Mouse (Mus musculus): Measurements from ENCODE around the gene Rps11. TPM values are rescaled to one million over a fixed set of nuclear protein-coding genes. Genes with fewer than 3 reads are reported as not detected.
"Not testable (repeated sequence)": the region's sequence is repeated elsewhere in the genome, so short reads cannot be mapped to it uniquely, and the experiment has no call there.

Rps11 gene
- polyA plus RNA-seq, 1 experiment from 2014 or later, result 781 TPM

DNA sequence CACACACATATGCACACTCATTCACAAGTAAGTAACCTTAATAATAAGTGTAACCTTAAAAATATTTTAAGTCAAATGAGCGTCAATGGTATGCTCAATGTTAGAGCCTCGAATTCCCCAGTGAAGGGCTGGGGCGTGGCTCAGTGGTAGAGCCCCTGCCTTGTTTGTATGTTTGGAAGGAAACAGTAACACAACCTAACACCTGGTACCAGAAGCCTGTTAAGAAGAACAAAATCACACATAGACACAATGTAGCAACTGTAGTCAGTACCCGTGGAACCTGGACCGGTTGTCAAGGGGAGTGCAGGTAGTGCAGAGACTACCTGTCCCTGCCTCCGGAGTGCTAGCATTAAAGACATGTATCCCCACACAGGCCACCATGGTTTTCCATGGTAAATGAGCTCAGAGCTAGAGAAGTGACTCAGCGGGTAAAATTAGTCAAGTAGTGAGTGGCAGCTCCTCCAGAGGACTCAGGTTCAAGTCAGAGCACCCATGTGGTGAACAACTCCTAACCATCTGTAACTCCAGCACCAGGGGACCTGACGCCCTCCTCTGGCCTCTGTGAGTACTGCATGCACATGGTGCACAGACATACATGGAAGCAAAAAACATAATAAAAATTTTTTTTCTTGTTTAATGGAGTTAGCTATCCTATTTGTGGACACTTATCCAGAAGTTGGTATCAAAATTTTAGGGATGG, 25.5 kb downstream of the Rps11 start:
- no peak overlapping the region for H3K4me2 ChIP-seq (ENCODE audit: low read depth, low read length)
- H3K4me1 ChIP-seq (ENCODE audit: control insufficient read depth, insufficient read depth, low read length), result no peaks in the 10 kb centered on the region
- no peak overlapping the region for H3K27ac ChIP-seq (ENCODE audit: low read depth, low read length)
- H3K9me3 ChIP-seq (ENCODE audit: control insufficient read depth, low read length), result no peaks in the 10 kb centered on the region
- no peak for ATAC-seq (ENCODE audit: low read depth)
- H3K4me3 ChIP-seq (ENCODE audit: low read depth, low read length), result no peak overlapping the region
- no peak overlapping the region for H3K9ac ChIP-seq (replicated peaks; ENCODE audit: low read depth, low read length)
- no peaks in the 10 kb centered on the region for H3K36me3 ChIP-seq (ENCODE audit: control insufficient read depth, insufficient read depth, low read length)
- WGBS, result 89% methylated on average over 8 of the region's 8 CpGs
- no peaks in the 10 kb centered on the region for H3K27me3 ChIP-seq (ENCODE audit: control insufficient read depth, insufficient read depth, low read length)

DNA sequence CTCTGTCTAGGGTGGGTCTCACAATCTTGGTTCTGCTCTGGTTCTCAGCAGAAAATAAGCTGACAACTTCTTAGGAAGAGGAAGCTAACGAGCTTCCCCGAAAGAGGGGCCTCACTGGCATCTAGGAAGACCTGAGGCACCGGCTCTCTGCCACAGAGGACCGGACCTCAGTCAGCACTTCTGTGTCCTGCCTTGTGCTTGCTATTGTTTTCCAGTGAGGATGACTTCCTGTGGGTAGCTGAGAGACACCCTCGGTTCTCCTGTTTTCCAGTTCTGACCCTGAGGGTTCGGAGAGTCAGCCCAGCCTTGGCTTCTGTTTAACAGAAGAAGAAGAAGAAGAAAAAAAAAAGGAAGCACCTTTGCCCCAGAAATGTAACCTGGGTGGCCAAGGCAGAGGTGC, 26.8 kb downstream of the Rps11 start:
- Histone ChIP-seq H3K4me1 (ENCODE audit: control insufficient read depth, insufficient read depth, low read length) (no peaks in the 10 kb centered on the region), H3K9me3 (ENCODE audit: control insufficient read depth, low read length) (no peaks in the 10 kb centered on the region), H3K27me3 (ENCODE audit: control insufficient read depth, insufficient read depth, low read length) (no peaks in the 10 kb centered on the region), H3K4me3 (ENCODE audit: low read depth, low read length) (no peak overlapping the region), H3K4me2 (ENCODE audit: low read depth, low read length) (no peak overlapping the region), H3K27ac (ENCODE audit: low read depth, low read length) (no peak overlapping the region), H3K36me3 (ENCODE audit: control insufficient read depth, insufficient read depth, low read length) (no peaks in the 10 kb centered on the region), H3K9ac (replicated peaks; ENCODE audit: low read depth, low read length) (no peak overlapping the region)
- no peak for ATAC-seq (ENCODE audit: low read depth)
- 75% methylated on average over 6 of the region's 6 CpGs for WGBS

DNA sequence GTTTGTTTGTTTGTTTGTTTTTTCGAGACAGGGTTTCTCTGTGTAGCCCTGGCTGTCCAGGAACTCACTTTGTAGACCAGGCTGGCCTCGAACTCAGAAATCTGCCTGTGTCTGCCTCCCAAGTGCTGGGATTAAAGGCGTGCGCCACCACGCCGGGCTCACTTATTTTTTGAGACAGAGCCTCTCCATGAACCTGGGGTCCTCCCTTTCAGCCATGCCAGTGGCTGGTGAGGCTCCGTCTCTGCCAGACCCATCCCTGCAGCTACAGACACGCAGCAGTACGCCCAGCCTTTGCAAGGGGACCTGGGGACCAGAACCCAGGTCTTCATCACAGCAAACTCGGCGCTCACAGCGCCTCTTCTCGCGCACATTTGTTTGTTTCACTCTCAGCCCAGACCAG, 28.3 kb downstream of the Rps11 start:
- H3K4me3 ChIP-seq (ENCODE audit: low read depth, low read length); H3K4me2 ChIP-seq (ENCODE audit: low read depth, low read length); H3K9me3 ChIP-seq (ENCODE audit: control insufficient read depth, low read length); H3K27ac ChIP-seq (ENCODE audit: low read depth, low read length); H3K36me3 ChIP-seq (ENCODE audit: control insufficient read depth, insufficient read depth, low read length); H3K4me1 ChIP-seq (ENCODE audit: control insufficient read depth, insufficient read depth, low read length); H3K27me3 ChIP-seq (ENCODE audit: control insufficient read depth, insufficient read depth, low read length); ATAC-seq (ENCODE audit: low read depth); H3K9ac ChIP-seq (replicated peaks; ENCODE audit: low read depth, low read length): not testable (repeated sequence)
- WGBS, result 96% methylated on average over 14 of the region's 14 CpGs

DNA sequence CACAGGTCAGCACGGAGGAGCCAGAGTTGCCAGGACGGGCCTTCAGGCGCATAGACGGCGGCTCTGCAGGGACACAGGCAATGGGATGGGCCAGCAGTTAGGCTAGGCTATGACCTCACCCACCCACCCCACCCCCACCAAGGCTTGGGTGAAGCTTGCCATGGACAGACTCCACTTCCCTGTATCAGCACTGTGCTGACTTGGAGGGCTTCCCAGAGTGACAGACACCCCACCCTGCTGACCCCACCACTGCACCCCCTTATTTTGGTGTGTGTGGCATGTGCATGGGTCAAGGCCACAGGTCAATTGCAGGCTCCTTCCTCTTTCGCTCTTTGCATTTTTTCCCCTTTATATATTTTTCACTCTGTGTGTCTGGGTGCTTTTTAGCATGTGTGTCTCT, 28.9 kb downstream of the Rps11 start:
- 0 out of 2 replicates have a peak, but pooled peaks cover 4% of the 10 kb centered on the region for H3K4me1 ChIP-seq (ENCODE audit: control insufficient read depth, insufficient read depth, low read length)
- WGBS, result 80% methylated on average over 6 of the region's 6 CpGs
- no peaks in the 10 kb centered on the region for H3K27me3 ChIP-seq (ENCODE audit: control insufficient read depth, insufficient read depth, low read length)
- no peak overlapping the region for H3K27ac ChIP-seq (ENCODE audit: low read depth, low read length)
- no peak overlapping the region for H3K4me3 ChIP-seq (ENCODE audit: low read depth, low read length)
- H3K9me3 ChIP-seq (ENCODE audit: control insufficient read depth, low read length), result no peaks in the 10 kb centered on the region
- H3K4me2 ChIP-seq (ENCODE audit: low read depth, low read length), result no peak overlapping the region
- H3K36me3 ChIP-seq (ENCODE audit: control insufficient read depth, insufficient read depth, low read length), result no peaks in the 10 kb centered on the region
- ATAC-seq (ENCODE audit: low read depth), result no peak
- no peak overlapping the region for H3K9ac ChIP-seq (replicated peaks; ENCODE audit: low read depth, low read length)

DNA sequence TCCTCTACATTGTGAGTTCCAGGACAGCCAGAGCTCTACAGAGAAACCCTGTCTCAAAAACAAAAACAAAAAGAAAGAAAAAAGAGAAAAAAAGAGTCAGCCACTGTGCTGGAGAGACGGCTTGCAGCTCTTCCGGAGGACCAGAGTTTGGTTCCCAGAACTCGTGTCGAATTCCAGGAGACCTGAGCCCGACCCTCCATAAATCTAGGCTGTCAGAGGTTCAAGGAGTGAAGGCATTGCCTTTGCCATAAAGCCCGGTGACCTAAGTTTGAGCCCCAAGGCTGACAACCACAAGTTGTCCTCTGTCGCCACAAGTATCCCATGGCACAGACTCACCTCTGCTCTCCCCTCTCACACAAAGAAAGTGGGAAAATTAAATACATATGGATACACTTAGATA, 30.1 kb downstream of the Rps11 start:
- 9% methylated on average over 7 of the region's 7 CpGs for WGBS
- Histone ChIP-seq H3K27me3 (ENCODE audit: control insufficient read depth, insufficient read depth, low read length) (no peaks in the 10 kb centered on the region), H3K4me2 (ENCODE audit: low read depth, low read length) (no peak overlapping the region), H3K27ac (ENCODE audit: low read depth, low read length) (no peak overlapping the region), H3K4me1 (ENCODE audit: control insufficient read depth, insufficient read depth, low read length) (0 out of 2 replicates have a peak, but pooled peaks cover 4% of the 10 kb centered on the region), H3K9me3 (ENCODE audit: control insufficient read depth, low read length) (no peaks in the 10 kb centered on the region), H3K36me3 (ENCODE audit: control insufficient read depth, insufficient read depth, low read length) (no peaks in the 10 kb centered on the region), H3K9ac (replicated peaks; ENCODE audit: low read depth, low read length) (no peak overlapping the region), H3K4me3 (ENCODE audit: low read depth, low read length) (no peak overlapping the region)
- no peak for ATAC-seq (ENCODE audit: low read depth)

DNA sequence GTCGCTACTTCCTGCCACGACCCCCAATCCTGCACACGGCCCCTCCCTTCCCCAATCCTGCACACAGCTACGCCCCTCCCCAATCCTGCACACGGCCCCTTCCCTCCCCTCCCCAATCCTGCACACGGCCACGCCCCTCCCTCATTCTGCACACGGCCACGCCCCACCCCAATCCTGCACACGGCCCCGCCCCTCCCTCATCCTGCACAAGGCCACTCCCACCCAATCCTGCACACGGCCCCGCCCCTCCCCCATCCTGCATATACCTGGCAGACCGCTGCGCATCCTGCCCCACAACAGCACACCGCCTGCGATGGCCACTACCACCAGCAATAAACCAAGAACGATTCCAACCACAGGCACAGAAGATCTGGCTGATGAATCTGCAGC, 30.7 kb downstream of the Rps11 start:
- Histone ChIP-seq H3K27ac (ENCODE audit: low read depth, low read length) (no peak overlapping the region), H3K9me3 (ENCODE audit: control insufficient read depth, low read length) (no peaks in the 10 kb centered on the region), H3K4me1 (ENCODE audit: control insufficient read depth, insufficient read depth, low read length) (0 out of 2 replicates have a peak, but pooled peaks cover 4% of the 10 kb centered on the region), H3K4me3 (ENCODE audit: low read depth, low read length) (no peak overlapping the region), H3K9ac (replicated peaks; ENCODE audit: low read depth, low read length) (no peak overlapping the region), H3K4me2 (ENCODE audit: low read depth, low read length) (no peak overlapping the region), H3K36me3 (ENCODE audit: control insufficient read depth, insufficient read depth, low read length) (no peaks in the 10 kb centered on the region), H3K27me3 (ENCODE audit: control insufficient read depth, insufficient read depth, low read length) (no peaks in the 10 kb centered on the region)
- no peak for ATAC-seq (ENCODE audit: low read depth)
- 31% methylated on average over 17 of the region's 18 CpGs for WGBS

DNA sequence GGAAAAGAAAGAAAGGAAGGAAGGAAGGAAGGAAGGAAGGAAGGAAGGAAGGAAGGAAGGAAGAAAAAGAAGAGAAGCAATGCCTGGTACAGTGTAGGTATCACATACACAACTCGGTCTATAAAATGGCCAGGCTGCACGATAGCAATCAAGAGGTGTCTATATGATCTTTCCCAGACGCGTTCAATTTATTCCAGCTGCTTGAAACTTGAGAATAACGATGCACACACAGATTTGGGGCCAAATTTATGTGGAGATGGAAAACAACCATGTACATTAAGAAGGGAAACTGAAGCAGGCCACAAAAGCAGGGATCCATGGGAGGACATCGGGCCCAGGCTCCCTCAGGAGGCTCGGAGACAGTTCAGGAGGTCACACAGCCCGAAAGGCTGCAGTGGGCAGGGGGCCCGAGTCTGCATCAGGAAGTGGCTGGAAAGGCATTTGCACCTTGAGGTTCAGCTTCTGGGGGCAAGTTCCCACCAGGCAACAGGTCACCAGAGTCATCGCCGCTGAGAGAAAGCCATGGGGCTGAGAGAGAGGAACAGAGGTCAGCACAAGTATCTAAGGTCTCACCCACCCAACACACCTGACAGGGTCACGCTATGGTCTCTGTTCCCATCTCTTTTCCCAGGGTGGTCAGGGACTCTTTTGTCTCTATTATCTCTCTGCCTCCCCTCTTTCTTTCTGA, 31.3 kb downstream of the Rps11 start:
- H3K27me3 ChIP-seq (ENCODE audit: control insufficient read depth, insufficient read depth, low read length), result no peaks in the 10 kb centered on the region
- WGBS, result 58% methylated on average over 12 of the region's 12 CpGs
- 0 out of 2 replicates have a peak, but pooled peaks cover 4% of the 10 kb centered on the region for H3K4me1 ChIP-seq (ENCODE audit: control insufficient read depth, insufficient read depth, low read length)
- no peak overlapping the region for H3K27ac ChIP-seq (ENCODE audit: low read depth, low read length)
- H3K9me3 ChIP-seq (ENCODE audit: control insufficient read depth, low read length), result no peaks in the 10 kb centered on the region
- no peaks in the 10 kb centered on the region for H3K36me3 ChIP-seq (ENCODE audit: control insufficient read depth, insufficient read depth, low read length)
- no peak overlapping the region for H3K4me3 ChIP-seq (ENCODE audit: low read depth, low read length)
- no peak overlapping the region for H3K4me2 ChIP-seq (ENCODE audit: low read depth, low read length)
- no peak overlapping the region for H3K9ac ChIP-seq (replicated peaks; ENCODE audit: low read depth, low read length)
- no peak for ATAC-seq (ENCODE audit: low read depth)

DNA sequence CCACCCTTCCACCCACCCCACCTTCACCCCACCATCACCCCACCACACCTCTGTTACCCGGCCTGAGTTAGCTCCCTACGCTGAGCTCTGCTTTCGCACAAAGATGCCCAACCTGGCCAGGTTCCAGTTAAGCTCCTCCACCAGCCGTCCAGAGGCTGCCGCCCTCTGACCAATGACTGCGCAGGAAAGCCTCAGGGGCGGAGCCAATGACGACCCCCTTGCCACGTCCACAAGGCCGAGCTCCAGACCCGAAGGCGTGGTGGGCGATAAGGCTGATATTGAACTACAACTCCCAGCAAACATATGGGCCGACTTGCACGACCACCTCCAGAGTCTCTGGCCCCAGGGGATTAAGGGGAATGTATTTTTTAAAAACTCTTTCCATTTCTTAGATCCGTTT, 32.2 kb downstream of the Rps11 start, which contains the start of gene Rcn3:
TSS of gene Rcn3 (minus strand) at position 174 of the 400 bp plus-strand sequence.
- Histone ChIP-seq H3K9ac (replicated peaks; ENCODE audit: low read depth, low read length) (peak within 1 kb of the TSS; percentile 52), H3K36me3 (ENCODE audit: control insufficient read depth, insufficient read depth, low read length) (no peaks in the 10 kb centered on the region), H3K4me1 (ENCODE audit: control insufficient read depth, insufficient read depth, low read length) (0 out of 2 replicates have a peak, but pooled peaks cover 4% of the 10 kb centered on the region), H3K9me3 (ENCODE audit: control insufficient read depth, low read length) (no peaks in the 10 kb centered on the region), H3K4me2 (ENCODE audit: low read depth, low read length) (peak within 1 kb of the TSS; percentile 56), H3K27me3 (ENCODE audit: control insufficient read depth, insufficient read depth, low read length) (no peaks in the 10 kb centered on the region), H3K4me3 (ENCODE audit: low read depth, low read length) (peak within 1 kb of the TSS; percentile 30), H3K27ac (ENCODE audit: low read depth, low read length) (no peak within 1 kb of the TSS)
- peak; percentile 94 for ATAC-seq (ENCODE audit: low read depth)
- under 1% methylated on average over 16 of the region's 16 CpGs for WGBS

Data from neural tube, embryonic 14.5 days (tissue).